Mouse (Mus musculus) myocyte (in vitro differentiated cells): Measurements from ENCODE around the gene Lamc3.

Experiments
- CEBPB ChIP-seq: IDR thresholded peaks from 2 replicates; pipeline ENCODE4 v1.6.1; 2011; ENCODE audit warnings: mild to moderate bottlenecking, moderate library complexity; ENCODE audit not compliant: poor library complexity, insufficient read depth, severe bottlenecking
- E2F4 ChIP-seq: IDR thresholded peaks from one replicate; pipeline ENCODE4 v1.6.1; 2011; ENCODE audit warnings: mild to moderate bottlenecking, control low read depth, moderate library complexity; ENCODE audit not compliant: insufficient read depth
- MAX ChIP-seq: IDR thresholded peaks from one replicate; pipeline ENCODE4 v1.6.1; 2011; ENCODE audit warnings: low read depth, mild to moderate bottlenecking, control low read depth
- MYOD1 ChIP-seq, 3 experiments: IDR thresholded peaks; one replicate each; pipeline ENCODE4 v1.6.1; 2011; ENCODE audit warnings: control low read depth in 2 of 3, low read depth in 2 of 3, mild to moderate bottlenecking in 2 of 3, moderate library complexity in 1 of 3; ENCODE audit not compliant: insufficient read length in 2 of 3, control insufficient read depth in 1 of 3
- MYOG ChIP-seq, 3 experiments: IDR thresholded peaks; one replicate each; pipeline ENCODE4 v1.6.1; 2011; ENCODE audit warnings: control low read depth in 2 of 3, low read depth in 2 of 3, mild to moderate bottlenecking in 2 of 3; ENCODE audit not compliant: insufficient read length in 2 of 3, control insufficient read depth in 1 of 3, insufficient read depth in 1 of 3
- POLR2A ChIP-seq: IDR thresholded peaks from one replicate; pipeline ENCODE4 v1.6.1; 2011; ENCODE audit warnings: low read depth, mild to moderate bottlenecking, control low read depth, moderate library complexity; ENCODE audit not compliant: insufficient read length
- POLR2AphosphoS2 ChIP-seq: IDR thresholded peaks from one replicate; pipeline ENCODE4 v1.6.1; 2011; ENCODE audit warnings: low read depth, control low read depth; ENCODE audit not compliant: insufficient read length
- TCF12 ChIP-seq: IDR thresholded peaks from one replicate; pipeline ENCODE4 v1.6.1; 2011; ENCODE audit warnings: mild to moderate bottlenecking, control low read depth; ENCODE audit not compliant: poor library complexity, insufficient read depth, severe bottlenecking

GRCm38 (mm10) chr2:31929664-31930063 is 42.6 kb downstream of the Lamc3 start:
- TF ChIP-seq POLR2A: no peak
- no peak for TF ChIP-seq E2F4
- no peak for TF ChIP-seq MAX
- no peak for TF ChIP-seq CEBPB
- no peak for TF ChIP-seq POLR2AphosphoS2
- no peak for TF ChIP-seq MYOD1 (IDR thresholded peaks at IDR 0.05; ENCODE audit: control insufficient read depth in 1 of 3, insufficient read length in 2 of 3, low read depth in 2 of 3)
- no peak for TF ChIP-seq TCF12
- TF ChIP-seq MYOG (IDR thresholded peaks at IDR 0.05; ENCODE audit: control insufficient read depth in 1 of 3, insufficient read depth in 1 of 3, insufficient read length in 2 of 3, low read depth in 2 of 3): no peak
